Mouse (Mus musculus) forebrain, embryonic 14.5 days (tissue): Measurements from ENCODE around the gene Muc1. TPM values are rescaled to one million over a fixed set of nuclear protein-coding genes. Genes with fewer than 3 reads are reported as not detected.

ENCODE experiments used
- ATAC-seq: fragments of 200-750 bp; cut with Nextera tagmentation; 2 replicates; pipeline ENCODE4 v1.8.0; 2017; ENCODE audit warnings: mild to moderate bottlenecking, moderate library complexity
- DNase-seq: peaks from one replicate; pipeline ENCODE4 v3.0.0-alpha.2; 2015; ENCODE audit warnings: low spot score
- H3K27ac ChIP-seq: fragments of 300-500 bp; sonication (generic); 2 replicates; pipeline ENCODE4 v1.5.1; 2014; ENCODE audit warnings: low read depth, mild to moderate bottlenecking, control low read depth, low read length, moderate library complexity
- H3K27me3 ChIP-seq: fragments of 300-500 bp; sonication (generic); replicated peaks from 2 replicates; pipeline ENCODE4 v1.6.1; 2014; ENCODE audit warnings: low read length, control low read depth, mixed read lengths; ENCODE audit not compliant: control insufficient read depth, insufficient read depth
- H3K36me3 ChIP-seq: fragments of 300-500 bp; sonication (generic); 2 replicates; pipeline ENCODE4 v1.6.1; 2014; ENCODE audit warnings: low read length, control low read depth; ENCODE audit not compliant: control insufficient read depth, insufficient read depth
- H3K4me1 ChIP-seq: fragments of 300-500 bp; sonication (generic); 2 replicates; pipeline ENCODE4 v1.6.1; 2014; ENCODE audit warnings: antibody characterized with exemption, low read length, control low read depth; ENCODE audit not compliant: control insufficient read depth, insufficient read depth
- H3K4me2 ChIP-seq: fragments of 300-500 bp; sonication (generic); 2 replicates; pipeline ENCODE4 v1.6.1; 2014; ENCODE audit warnings: mild to moderate bottlenecking, control low read depth, low read length
- H3K4me3 ChIP-seq: fragments of 300-500 bp; sonication (generic); 2 replicates; pipeline ENCODE4 v1.5.1; 2014; ENCODE audit warnings: low read depth, low read length, control low read depth
- H3K9ac ChIP-seq: fragments of 300-500 bp; sonication (generic); 2 replicates; pipeline ENCODE4 v1.6.1; 2014; ENCODE audit warnings: mild to moderate bottlenecking, low read length, control low read depth, moderate library complexity
- H3K9me3 ChIP-seq: fragments of 300-500 bp; sonication (generic); replicated peaks from 2 replicates; pipeline ENCODE4 v1.6.1; 2016; ENCODE audit warnings: low read length, control low read depth, mixed read lengths; ENCODE audit not compliant: control insufficient read depth
- WGBS: fragments of 180-500 bp; shearing (Covaris S2); extraction: QIAGEN DNeasy Blood & Tissue Kit; methylation state at CpG from one replicate; pipeline ENCODE4 v1.1.7; 2014; 5-methylcytosine and 5-hydroxymethylcytosine counted together
- polyA plus RNA-seq: library from polyadenylated mRNA; unstranded; fragments of >200 nt; fragmentation: Nextera tagmentation; extraction: Ambion mirVana; gene quantifications from 2 replicates; pipeline ENCODE4 v1.2.1, GENCODE M21; 2014

The Muc1 gene
- polyA plus RNA-seq, 1 experiment from 2014 or later, result 1.9 TPM

- DNase-seq (no peak), ATAC-seq (peak; percentile 11; the same call in 1 of the 2 replicates)
- Histone ChIP-seq H3K9ac (no peak overlapping the region), H3K4me2 (no peak overlapping the region), H3K9me3 (no peaks in the 10 kb centered on the region), H3K36me3 (peaks cover 60% of the 10 kb centered on the region), H3K27ac (no peak overlapping the region), H3K4me1 (0 out of 2 replicates have a peak, but pooled peaks cover 2% of the 10 kb centered on the region), H3K27me3 (no peaks in the 10 kb centered on the region), H3K4me3 (no peak overlapping the region)
- WGBS, result 82% methylated on average over 14 of the region's 14 CpGs
Observed at GRCm38 (mm10) chr3:89233562-89234110, 4.8 kb downstream of the Muc1 start.

GRCm38 (mm10) chr3:89236516-89236915, 7.7 kb downstream of the Muc1 start:
- DNase-seq (no peak), ATAC-seq (no peak)
- H3K27me3 ChIP-seq, result no peaks in the 10 kb centered on the region
- H3K4me2 ChIP-seq, result no peak overlapping the region
- H3K36me3 ChIP-seq, result peaks cover 88% of the 10 kb centered on the region
- no peaks in the 10 kb centered on the region for H3K9me3 ChIP-seq
- no peaks in the 10 kb centered on the region for H3K4me1 ChIP-seq
- WGBS, result 91% methylated on average over 10 of the region's 10 CpGs
- no peak overlapping the region for H3K9ac ChIP-seq
- no peak overlapping the region for H3K4me3 ChIP-seq
- no peak overlapping the region for H3K27ac ChIP-seq

- Histone ChIP-seq H3K27me3 (no peaks in the 10 kb centered on the region), H3K27ac (no peak overlapping the region), H3K9me3 (no peaks in the 10 kb centered on the region), H3K4me1 (no peaks in the 10 kb centered on the region), H3K4me3 (no peak overlapping the region), H3K9ac (no peak overlapping the region), H3K4me2 (no peak overlapping the region), H3K36me3 (peaks cover 99% of the 10 kb centered on the region)
- ATAC-seq (no peak), DNase-seq (no peak)
- WGBS, result 92% methylated on average over 21 of the region's 21 CpGs
Observed at GRCm38 (mm10) chr3:89237682-89238081, 8.8 kb downstream of the Muc1 start.

GRCm38 (mm10) chr3:89238494-89238893, 9.6 kb downstream of the Muc1 start:
- H3K4me3 ChIP-seq, result no peak overlapping the region
- ATAC-seq (no peak), DNase-seq (no peak)
- WGBS, result 83% methylated on average over 12 of the region's 12 CpGs
- no peak overlapping the region for H3K27ac ChIP-seq
- no peak overlapping the region for H3K9ac ChIP-seq
- peaks cover 5% of the 10 kb centered on the region for H3K4me1 ChIP-seq
- no peak overlapping the region for H3K4me2 ChIP-seq
- no peaks in the 10 kb centered on the region for H3K27me3 ChIP-seq
- H3K9me3 ChIP-seq, result no peaks in the 10 kb centered on the region
- peaks cover 94% of the 10 kb centered on the region for H3K36me3 ChIP-seq

- Histone ChIP-seq H3K4me2 (no peak overlapping the region), H3K4me1 (peaks cover 12% of the 10 kb centered on the region), H3K36me3 (peaks cover 54% of the 10 kb centered on the region), H3K27me3 (no peaks in the 10 kb centered on the region), H3K4me3 (no peak overlapping the region), H3K9ac (no peak overlapping the region), H3K9me3 (no peaks in the 10 kb centered on the region), H3K27ac (no peak overlapping the region)
- WGBS, result 70% methylated on average over 9 of the region's 9 CpGs
- DNase-seq (no peak), ATAC-seq (no peak)
Observed at GRCm38 (mm10) chr3:89242331-89242895, 13.6 kb downstream of the Muc1 start.

- peak overlapping the region; percentile 67 for H3K9ac ChIP-seq
- peak overlapping the region; percentile 70 for H3K4me3 ChIP-seq
- 14% methylated on average over 14 of the region's 14 CpGs for WGBS
- H3K4me2 ChIP-seq, result peak overlapping the region; percentile 95
- no peaks in the 10 kb centered on the region for H3K9me3 ChIP-seq
- no peak for DNase-seq
- H3K4me1 ChIP-seq, result peaks cover 12% of the 10 kb centered on the region
- H3K36me3 ChIP-seq, result peaks cover 42% of the 10 kb centered on the region
- ATAC-seq, result no peak
- peak overlapping the region; percentile 36; the same call in 1 of the 2 replicates for H3K27ac ChIP-seq
- H3K27me3 ChIP-seq, result no peaks in the 10 kb centered on the region
Observed at GRCm38 (mm10) chr3:89243609-89244008, 14.8 kb downstream of the Muc1 start.

GRCm38 (mm10) chr3:89244158-89244981, 15.5 kb downstream of the Muc1 start:
- DNase-seq, result peak; percentile 47
- peak overlapping the region; percentile 70 for H3K4me3 ChIP-seq
- H3K4me1 ChIP-seq, result peaks cover 12% of the 10 kb centered on the region
- 11% methylated on average over 25 of the region's 25 CpGs for WGBS
- peaks cover 35% of the 10 kb centered on the region for H3K36me3 ChIP-seq
- H3K27ac ChIP-seq, result peak overlapping the region; percentile 95
- no peaks in the 10 kb centered on the region for H3K9me3 ChIP-seq
- peak overlapping the region; percentile 67 for H3K9ac ChIP-seq
- no peaks in the 10 kb centered on the region for H3K27me3 ChIP-seq
- peak overlapping the region; percentile 95 for H3K4me2 ChIP-seq
- peak; percentile 38 for ATAC-seq

GRCm38 (mm10) chr3:89244982-89245687, 16.3 kb downstream of the Muc1 start:
- Histone ChIP-seq H3K27me3 (no peaks in the 10 kb centered on the region), H3K27ac (peak overlapping the region; percentile 95), H3K4me3 (peak overlapping the region; percentile 70), H3K4me2 (peak overlapping the region; percentile 95), H3K36me3 (peaks cover 32% of the 10 kb centered on the region), H3K9me3 (no peaks in the 10 kb centered on the region), H3K4me1 (peaks cover 12% of the 10 kb centered on the region), H3K9ac (peak overlapping the region; percentile 67)
- under 1% methylated on average over 14 of the region's 26 CpGs for WGBS
- ATAC-seq (peak; percentile 71), DNase-seq (peak; percentile 94)
